Mouse (Mus musculus) liver, adult 2 months (tissue): Measurements from ENCODE around the gene Amt. TPM values are rescaled to one million over a fixed set of nuclear protein-coding genes. Genes with fewer than 3 reads are reported as not detected.
"Not testable (repeated sequence)": the region's sequence is repeated elsewhere in the genome, so short reads cannot be mapped to it uniquely, and the experiment has no call there.

ENCODE experiments used
- DNase-seq: peaks from one replicate; pipeline ENCODE4 v3.0.0-alpha.2; 2011; ENCODE audit warnings: low read depth, low spot score; ENCODE audit errors: extremely low read depth
- H3K27ac ChIP-seq: fragments of 200-500 bp; replicated peaks from 2 replicates; pipeline ENCODE4 v1.5.1; 2012; ENCODE audit warnings: low read depth, mild to moderate bottlenecking, control low read depth, inconsistent platforms, low read length; ENCODE audit not compliant: insufficient read depth
- H3K27me3 ChIP-seq: fragments of 200-500 bp; 2 replicates; pipeline ENCODE4 v1.6.1; 2012; ENCODE audit warnings: mild to moderate bottlenecking, moderate library complexity, low read length, inconsistent platforms; ENCODE audit not compliant: control insufficient read depth, insufficient read depth
- H3K36me3 ChIP-seq: fragments of 200-500 bp; 2 replicates; pipeline ENCODE4 v1.6.1; 2012; ENCODE audit warnings: low read length, inconsistent platforms; ENCODE audit not compliant: control insufficient read depth, insufficient read depth
- H3K4me1 ChIP-seq: fragments of 200-500 bp; 2 replicates; pipeline ENCODE4 v1.6.1; 2011; ENCODE audit warnings: low read length; ENCODE audit not compliant: control insufficient read depth, insufficient read depth
- H3K4me3 ChIP-seq: fragments of 200-500 bp; 2 replicates; pipeline ENCODE4 v1.5.1; 2011; ENCODE audit warnings: low read depth, mild to moderate bottlenecking, control low read depth, low read length, moderate library complexity; ENCODE audit not compliant: insufficient read depth
- H3K79me2 ChIP-seq: fragments of 200-500 bp; 2 replicates; pipeline ENCODE4 v1.6.1; 2012; ENCODE audit warnings: inconsistent platforms, mild to moderate bottlenecking, low read length, moderate library complexity; ENCODE audit not compliant: control insufficient read depth, insufficient read depth
- H3K9ac ChIP-seq: fragments of 200-500 bp; 2 replicates; pipeline ENCODE4 v1.6.1; 2012; ENCODE audit warnings: low read depth, mild to moderate bottlenecking, control low read depth, inconsistent platforms, low read length
- CTCF ChIP-seq: fragments of 200-500 bp; IDR thresholded peaks from 2 replicates; pipeline ENCODE4 v1.5.1; 2011; ENCODE audit warnings: low read depth, low read length, control low read depth
- POLR2A ChIP-seq: fragments of 200-500 bp; IDR thresholded peaks from 2 replicates; pipeline ENCODE4 v1.6.1; 2011; ENCODE audit warnings: low read length, control low read depth; ENCODE audit not compliant: insufficient read depth; ENCODE audit errors: extremely low read depth
- WGBS: fragments of 180-500 bp; shearing (Covaris S2); methylation state at CpG from one replicate; pipeline ENCODE4 v1.1.7; 2018; 5-methylcytosine and 5-hydroxymethylcytosine counted together
- polyA plus RNA-seq: library from polyadenylated mRNA; depleted of rRNA; stranded (reverse); fragments of >200 nt; gene quantifications from 2 replicates; pipeline ENCODE4 v1.2.3, GENCODE M21; 2012
- total RNA-seq: library from RNA; depleted of rRNA; stranded (reverse); fragments of >200 nt; gene quantifications from 2 replicates; pipeline ENCODE4 v1.2.3, GENCODE M21; 2014

Amt gene
- total and polyA plus RNA-seq, 2 experiments: 45.8 to 66.6 TPM

DNA sequence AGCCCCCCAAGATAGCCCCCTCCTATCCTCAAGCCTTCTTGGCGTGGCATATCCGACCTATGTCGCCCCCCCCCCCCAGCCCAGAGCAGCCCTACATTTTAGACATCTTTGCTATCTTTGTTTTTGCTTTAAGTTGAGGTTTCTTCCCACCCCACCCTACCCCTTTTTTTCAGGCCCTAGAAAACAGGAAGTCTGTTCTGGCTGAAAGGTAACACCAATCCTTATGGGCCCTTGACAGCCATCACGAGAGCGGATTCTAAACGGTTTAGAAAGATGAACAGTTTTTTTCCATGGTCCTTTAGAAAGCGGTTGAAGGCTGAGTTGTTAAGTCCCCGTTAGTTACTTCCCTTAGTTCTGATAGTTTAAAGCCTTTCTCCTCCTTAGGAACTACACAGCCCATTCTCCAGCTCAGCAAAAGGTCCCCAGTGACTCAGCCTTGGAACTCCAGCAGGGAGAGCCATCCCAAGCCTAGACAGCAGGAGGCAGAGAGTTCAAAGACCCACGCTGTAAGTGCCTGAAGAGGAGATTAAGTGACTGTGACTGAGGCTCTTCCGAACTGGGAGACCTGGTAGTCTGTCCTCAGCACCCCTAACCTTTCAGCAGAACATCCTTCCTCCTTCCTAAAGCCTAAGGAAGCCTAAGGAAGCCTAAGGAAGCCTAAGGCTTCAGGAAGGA is 30.3 kb upstream of the Amt start:
- Histone ChIP-seq H3K79me2 (peaks cover 12% of the 10 kb centered on the region; the same call in 1 of the 2 replicates), H3K27me3 (no peaks in the 10 kb centered on the region), H3K4me1 (peaks cover 12% of the 10 kb centered on the region), H3K9ac (no peak overlapping the region), H3K4me3 (no peak overlapping the region), H3K36me3 (no peaks in the 10 kb centered on the region), H3K27ac (no peak overlapping the region)
- TF ChIP-seq CTCF (no peak), POLR2A (no peak)
- 91% methylated on average over 10 of the region's 10 CpGs for WGBS
- no peak for DNase-seq

DNA sequence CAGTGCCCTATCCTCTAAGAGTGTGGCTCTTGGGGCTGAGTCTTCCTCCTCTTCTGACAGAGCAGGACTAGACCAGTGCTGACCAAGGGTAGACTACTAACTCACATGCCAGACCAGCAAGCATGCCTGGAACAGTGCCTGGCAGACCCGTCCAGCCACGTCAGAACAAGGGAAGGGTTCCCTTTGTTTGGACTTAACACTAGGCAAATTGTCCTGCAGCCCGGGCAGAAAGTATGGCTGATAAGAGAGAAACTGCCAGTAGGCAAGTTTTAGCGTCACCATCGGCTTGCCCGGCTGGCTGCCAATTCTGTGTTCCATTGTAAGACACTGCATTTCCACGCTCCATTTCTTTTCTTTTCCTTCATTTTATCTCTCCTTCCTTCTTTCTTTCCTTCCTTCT is 29.0 kb upstream of the Amt start:
- 53% methylated on average over 7 of the region's 7 CpGs for WGBS
- peaks cover under 1% of the 10 kb centered on the region; the same call in 1 of the 2 replicates for H3K79me2 ChIP-seq
- no peaks in the 10 kb centered on the region for H3K27me3 ChIP-seq
- no peak overlapping the region for H3K4me3 ChIP-seq
- peak; percentile 55 for DNase-seq
- peaks cover 7% of the 10 kb centered on the region for H3K4me1 ChIP-seq
- TF ChIP-seq POLR2A: no peak
- 0 out of 2 replicates have a peak overlapping the region, but pooled peaks have one; percentile 1 for H3K27ac ChIP-seq
- H3K36me3 ChIP-seq: no peaks in the 10 kb centered on the region
- H3K9ac ChIP-seq: no peak overlapping the region

DNA sequence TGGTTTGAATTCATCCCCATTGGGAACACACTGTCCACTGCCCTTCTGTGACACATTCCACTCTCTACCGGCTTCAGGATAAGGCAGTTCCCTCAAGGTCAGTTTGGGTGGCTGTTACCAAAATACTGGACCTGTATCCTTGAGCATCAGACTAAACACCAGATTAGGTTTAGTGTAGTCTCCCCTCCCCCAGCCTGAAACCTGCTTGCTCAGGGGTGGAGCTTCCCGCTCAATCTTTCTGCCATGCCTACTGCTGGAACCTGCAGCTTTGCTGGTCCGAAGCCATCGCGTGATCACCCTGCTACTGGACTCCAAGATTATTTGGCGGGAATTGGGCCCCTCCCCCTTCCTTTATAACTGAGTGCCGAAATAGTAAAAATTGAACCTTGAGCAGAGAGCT is 28.0 kb upstream of the Amt start:
- not testable (repeated sequence) for H3K36me3 ChIP-seq, H3K27ac ChIP-seq, H3K79me2 ChIP-seq, H3K27me3 ChIP-seq, H3K9ac ChIP-seq, H3K4me1 ChIP-seq, H3K4me3 ChIP-seq
- DNase-seq: peak; percentile 56
- WGBS: 38% methylated on average over 7 of the region's 7 CpGs

DNA sequence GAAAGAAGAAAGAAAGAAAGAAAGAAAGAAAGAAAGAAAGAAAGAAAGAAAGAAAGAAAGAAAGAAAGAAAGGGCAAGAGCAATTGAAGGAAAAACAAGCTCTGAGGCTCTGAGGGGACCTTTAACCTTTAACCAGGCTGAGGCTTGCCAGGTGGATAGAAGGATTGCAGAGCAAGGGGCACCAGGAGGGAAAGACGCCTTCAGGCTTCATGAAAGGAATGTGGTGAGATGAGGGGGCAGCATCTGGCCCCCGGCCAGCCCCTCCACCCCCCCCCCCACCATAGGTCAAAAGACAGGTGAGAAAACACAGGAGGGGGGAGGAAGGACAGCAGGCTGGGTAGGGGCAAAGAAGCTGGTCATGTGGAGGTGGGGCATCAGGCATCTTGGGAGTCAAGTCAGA is 24.7 kb upstream of the Amt start:
- H3K36me3 ChIP-seq: no peaks in the 10 kb centered on the region
- TF ChIP-seq CTCF: no peak
- no peak for TF ChIP-seq POLR2A
- no peak overlapping the region for H3K4me3 ChIP-seq
- 8% methylated on average over 2 of the region's 2 CpGs for WGBS
- H3K79me2 ChIP-seq: no peaks in the 10 kb centered on the region
- H3K27me3 ChIP-seq: no peaks in the 10 kb centered on the region
- DNase-seq: peak; percentile 53
- H3K27ac ChIP-seq: no peak overlapping the region
- no peak overlapping the region for H3K9ac ChIP-seq
- H3K4me1 ChIP-seq: peaks cover 11% of the 10 kb centered on the region

DNA sequence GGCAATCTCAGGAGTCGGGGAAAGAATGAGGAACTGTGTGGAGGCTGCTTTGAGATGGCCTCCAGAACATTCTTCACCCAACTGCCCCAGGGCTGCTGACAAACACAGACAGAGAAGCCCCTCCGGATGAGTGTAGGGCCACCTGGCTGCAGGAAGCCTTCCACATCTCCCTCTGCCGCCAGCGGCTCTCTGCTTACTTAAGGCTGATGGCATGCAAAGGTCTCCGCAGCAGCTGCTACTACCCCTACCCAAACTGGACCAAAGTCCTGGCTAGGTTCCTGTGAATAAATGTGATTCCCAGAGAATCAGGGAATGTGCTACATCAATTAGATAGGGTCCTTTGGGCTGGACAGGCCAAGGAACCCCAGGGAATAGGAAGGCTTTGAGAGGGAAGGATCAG is 24.0 kb upstream of the Amt start:
- TF ChIP-seq CTCF: no peak
- no peak for TF ChIP-seq POLR2A
- no peak for DNase-seq
- Histone ChIP-seq H3K9ac (no peak overlapping the region), H3K4me3 (no peak overlapping the region), H3K27me3 (no peaks in the 10 kb centered on the region), H3K79me2 (no peaks in the 10 kb centered on the region), H3K27ac (no peak overlapping the region), H3K4me1 (peaks cover 11% of the 10 kb centered on the region), H3K36me3 (no peaks in the 10 kb centered on the region)
- 68% methylated on average over 5 of the region's 5 CpGs for whole genome bisulfite sequencing

DNA sequence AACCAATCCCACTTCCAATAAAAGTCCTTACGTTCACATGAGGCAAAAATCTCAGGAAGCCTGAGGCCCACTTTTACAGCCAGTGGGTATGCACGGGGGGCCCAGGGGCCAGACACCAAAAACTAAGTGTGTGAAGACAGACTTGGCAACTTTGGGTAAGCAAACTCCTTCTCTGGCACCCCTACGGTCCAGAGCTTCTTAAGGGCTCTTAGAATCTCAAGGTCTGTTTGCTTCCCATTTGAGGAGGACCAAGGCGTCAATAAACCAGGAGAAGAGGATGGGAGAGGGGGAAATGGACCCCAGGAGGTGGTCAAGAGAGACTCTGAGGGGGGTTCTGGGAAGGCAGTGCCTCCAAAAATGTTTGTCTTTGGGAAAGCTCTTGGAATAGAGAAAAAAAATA is 23.2 kb upstream of the Amt start:
- H3K27me3 ChIP-seq: no peaks in the 10 kb centered on the region
- no peak for DNase-seq
- H3K4me3 ChIP-seq: no peak overlapping the region
- H3K79me2 ChIP-seq: no peaks in the 10 kb centered on the region
- TF ChIP-seq CTCF: no peak
- no peak for TF ChIP-seq POLR2A
- no peaks in the 10 kb centered on the region for H3K36me3 ChIP-seq
- no peak overlapping the region for H3K9ac ChIP-seq
- WGBS: 96% methylated on average over 4 of the region's 4 CpGs
- peaks cover 11% of the 10 kb centered on the region for H3K4me1 ChIP-seq
- no peak overlapping the region for H3K27ac ChIP-seq
